Mouse (Mus musculus): Measurements from ENCODE around the gene Enpp7. TPM values are rescaled to one million over a fixed set of nuclear protein-coding genes. Genes with fewer than 3 reads are reported as not detected.
A peak's percentile ranks its signal among the peaks of the same experiment; 100 is the strongest.

Enpp7 gene
- polyA plus RNA-seq, 1 experiment from 2014 or later, result 32.3 TPM

DNA sequence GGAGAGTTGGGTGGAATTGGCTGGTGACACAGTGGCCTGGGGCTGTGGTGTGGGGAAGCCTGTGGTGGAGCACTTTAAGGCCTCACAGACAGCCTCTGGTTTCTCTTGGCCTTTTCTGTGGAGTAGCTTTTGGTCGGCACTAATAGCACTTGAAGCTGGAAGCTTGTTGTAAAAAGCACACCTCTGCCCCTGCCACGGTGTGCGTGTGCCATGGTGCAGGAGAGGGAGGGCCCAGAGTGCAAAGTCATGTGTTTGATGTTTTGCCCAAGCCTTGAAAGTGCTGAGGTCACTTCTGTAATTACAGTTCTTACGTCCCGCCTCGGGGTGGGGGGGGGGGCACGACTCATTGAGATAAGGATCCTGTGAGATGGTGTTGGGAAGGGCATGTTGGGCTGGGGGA is 36.3 kb downstream of the Enpp7 start:
- peak overlapping the region; percentile 85 for H3K4me3 ChIP-seq (ENCODE audit: low read depth, low read length)
- no peaks in the 10 kb centered on the region for H3K9me3 ChIP-seq (ENCODE audit: control insufficient read depth)
- H3K36me3 ChIP-seq (ENCODE audit: control insufficient read depth, insufficient read depth), result peaks cover 29% of the 10 kb centered on the region
- peaks cover 11% of the 10 kb centered on the region for H3K4me1 ChIP-seq (replicated peaks; ENCODE audit: control insufficient read depth, insufficient read depth, low read length)
- 17% methylated on average over 7 of the region's 7 CpGs for WGBS
- peak; percentile 26 for ATAC-seq
- peak overlapping the region; percentile 97 for H3K4me2 ChIP-seq (replicated peaks; ENCODE audit: low read depth)
- H3K27me3 ChIP-seq (replicated peaks; ENCODE audit: control insufficient read depth, insufficient read depth, low read length), result peaks cover 12% of the 10 kb centered on the region
- no peak overlapping the region for H3K27ac ChIP-seq (ENCODE audit: low read depth, low read length)
- TF ChIP-seq CTCF (IDR thresholded peaks at IDR 0.05; ENCODE audit: low read depth), result no peak
- H3K9ac ChIP-seq (ENCODE audit: low read depth, low read length), result no peak overlapping the region

- Histone ChIP-seq H3K4me3 (ENCODE audit: low read depth, low read length) (no peak overlapping the region), H3K4me1 (replicated peaks; ENCODE audit: control insufficient read depth, insufficient read depth, low read length) (peaks cover 11% of the 10 kb centered on the region), H3K4me2 (replicated peaks; ENCODE audit: low read depth) (no peak overlapping the region), H3K27me3 (replicated peaks; ENCODE audit: control insufficient read depth, insufficient read depth, low read length) (peaks cover 8% of the 10 kb centered on the region), H3K36me3 (ENCODE audit: control insufficient read depth, insufficient read depth) (peaks cover 43% of the 10 kb centered on the region), H3K9ac (ENCODE audit: low read depth, low read length) (no peak overlapping the region), H3K27ac (ENCODE audit: low read depth, low read length) (no peak overlapping the region), H3K9me3 (ENCODE audit: control insufficient read depth) (no peaks in the 10 kb centered on the region)
- no peak for ATAC-seq
- 54% methylated on average over 12 of the region's 12 CpGs for WGBS
- TF ChIP-seq CTCF (IDR thresholded peaks at IDR 0.05; ENCODE audit: low read depth), result no peak
These were observed 38.2 kb downstream of the Enpp7 start for GRCm38 (mm10) chr11:119026203-119026602.

DNA sequence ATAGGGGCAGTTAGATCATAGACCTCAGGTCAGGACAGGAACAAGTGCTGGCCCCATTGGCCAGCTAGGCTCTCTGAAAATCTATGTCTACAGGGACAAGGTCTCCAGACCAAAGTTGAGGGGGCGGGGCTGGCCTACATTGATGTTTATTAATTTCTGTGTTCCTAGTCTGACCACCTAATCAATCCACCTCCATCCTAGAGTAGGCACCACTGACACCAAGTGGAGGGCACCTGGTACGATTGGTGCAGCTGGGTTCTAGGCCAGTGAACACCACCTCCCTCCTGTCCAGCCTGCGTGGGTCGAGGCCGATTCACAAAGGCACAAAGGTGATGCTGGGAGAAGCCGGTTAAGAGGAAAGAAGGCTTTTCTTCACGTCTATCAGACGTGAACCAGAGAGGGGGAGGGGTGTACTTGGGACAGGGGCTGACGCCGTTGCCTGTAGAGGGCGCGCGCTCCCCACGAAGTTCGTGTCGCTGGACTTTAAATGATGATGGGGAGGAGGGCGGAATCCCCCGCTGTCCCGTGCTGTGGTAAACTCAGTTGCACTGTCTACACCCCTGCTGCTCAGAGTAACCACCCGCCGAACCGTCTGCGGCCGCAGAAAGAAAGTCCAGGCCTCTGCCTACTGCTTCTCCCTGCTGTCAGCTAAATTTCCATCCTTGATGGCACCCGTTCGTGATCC is 46.0 kb downstream of the Enpp7 start:
- Histone ChIP-seq H3K9ac (ENCODE audit: low read depth, low read length) (no peak overlapping the region), H3K4me1 (replicated peaks; ENCODE audit: control insufficient read depth, insufficient read depth, low read length) (peaks cover 10% of the 10 kb centered on the region; the same call in 1 of the 2 replicates), H3K36me3 (ENCODE audit: control insufficient read depth, insufficient read depth) (peaks cover 22% of the 10 kb centered on the region; the same call in 1 of the 2 replicates), H3K27ac (ENCODE audit: low read depth, low read length) (no peak overlapping the region), H3K4me2 (replicated peaks; ENCODE audit: low read depth) (peak overlapping the region; percentile 24), H3K27me3 (replicated peaks; ENCODE audit: control insufficient read depth, insufficient read depth, low read length) (peaks cover 44% of the 10 kb centered on the region), H3K9me3 (ENCODE audit: control insufficient read depth) (no peaks in the 10 kb centered on the region), H3K4me3 (ENCODE audit: low read depth, low read length) (peak overlapping the region; percentile 22; the same call in 1 of the 2 replicates)
- 2% methylated on average over 26 of the region's 26 CpGs for WGBS
- ATAC-seq, result peak; percentile 25; the same call in 1 of the 2 replicates
- peak; percentile 96 for TF ChIP-seq CTCF (IDR thresholded peaks at IDR 0.05; ENCODE audit: low read depth)

DNA sequence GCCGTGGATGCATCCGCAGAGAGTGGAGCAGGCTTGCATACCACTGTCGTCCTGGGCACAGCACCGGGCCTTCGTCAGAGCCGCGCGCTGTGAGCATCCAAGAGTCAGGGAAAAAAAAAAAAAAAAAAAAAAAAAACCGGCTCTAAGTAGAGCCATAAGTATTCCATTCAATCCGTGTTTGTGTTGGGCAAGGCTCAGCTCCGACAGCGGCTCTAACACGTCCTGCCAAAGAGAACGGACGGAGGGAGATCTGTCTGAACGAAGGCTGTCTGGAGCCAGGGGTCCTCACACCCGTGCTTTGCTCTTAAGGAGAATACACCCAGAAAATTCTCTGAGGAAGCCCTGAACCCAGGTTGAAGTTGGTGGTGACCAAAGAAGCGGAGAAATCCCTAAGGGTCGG is 46.6 kb downstream of the Enpp7 start:
- 9% methylated on average over 19 of the region's 19 CpGs for WGBS
- Histone ChIP-seq H3K4me3 (ENCODE audit: low read depth, low read length) (peak overlapping the region; percentile 22; the same call in 1 of the 2 replicates), H3K4me1 (replicated peaks; ENCODE audit: control insufficient read depth, insufficient read depth, low read length) (peaks cover 13% of the 10 kb centered on the region; the same call in 1 of the 2 replicates), H3K4me2 (replicated peaks; ENCODE audit: low read depth) (peak overlapping the region; percentile 24), H3K9ac (ENCODE audit: low read depth, low read length) (0 out of 2 replicates have a peak overlapping the region, but pooled peaks have one; percentile 7), H3K36me3 (ENCODE audit: control insufficient read depth, insufficient read depth) (peaks cover 18% of the 10 kb centered on the region; the same call in 1 of the 2 replicates), H3K27ac (ENCODE audit: low read depth, low read length) (no peak overlapping the region), H3K9me3 (ENCODE audit: control insufficient read depth) (no peaks in the 10 kb centered on the region), H3K27me3 (replicated peaks; ENCODE audit: control insufficient read depth, insufficient read depth, low read length) (peaks cover 44% of the 10 kb centered on the region)
- ATAC-seq, result peak; percentile 5; the same call in 1 of the 2 replicates
- no peak for TF ChIP-seq CTCF (IDR thresholded peaks at IDR 0.05; ENCODE audit: low read depth)

GRCm38 (mm10) chr11:119035094-119035685 is 47.2 kb downstream of the Enpp7 start:
- no peak overlapping the region for H3K27ac ChIP-seq (ENCODE audit: low read depth, low read length)
- ATAC-seq, result no peak
- H3K27me3 ChIP-seq (replicated peaks; ENCODE audit: control insufficient read depth, insufficient read depth, low read length), result peaks cover 44% of the 10 kb centered on the region
- no peak overlapping the region for H3K9ac ChIP-seq (ENCODE audit: low read depth, low read length)
- peaks cover 13% of the 10 kb centered on the region; the same call in 1 of the 2 replicates for H3K4me1 ChIP-seq (replicated peaks; ENCODE audit: control insufficient read depth, insufficient read depth, low read length)
- no peak overlapping the region for H3K4me2 ChIP-seq (replicated peaks; ENCODE audit: low read depth)
- H3K9me3 ChIP-seq (ENCODE audit: control insufficient read depth), result no peaks in the 10 kb centered on the region
- H3K4me3 ChIP-seq (ENCODE audit: low read depth, low read length), result no peak overlapping the region
- no peak for TF ChIP-seq CTCF (IDR thresholded peaks at IDR 0.05; ENCODE audit: low read depth)
- WGBS, result 11% methylated on average over 21 of the region's 21 CpGs
- H3K36me3 ChIP-seq (ENCODE audit: control insufficient read depth, insufficient read depth), result peaks cover 12% of the 10 kb centered on the region; the same call in 1 of the 2 replicates

- 16% methylated on average over 21 of the region's 21 CpGs for WGBS
These were observed 47.7 kb downstream of the Enpp7 start for GRCm38 (mm10) chr11:119035686-119036165.

More at GRCm38 (mm10) chr11:119035686-119036165, 47.7 kb downstream of the Enpp7 start:
- Histone ChIP-seq H3K27me3 (replicated peaks; ENCODE audit: control insufficient read depth, insufficient read depth, low read length) (peaks cover 44% of the 10 kb centered on the region), H3K4me3 (ENCODE audit: low read depth, low read length) (no peak overlapping the region), H3K36me3 (ENCODE audit: control insufficient read depth, insufficient read depth) (peaks cover 8% of the 10 kb centered on the region; the same call in 1 of the 2 replicates), H3K27ac (ENCODE audit: low read depth, low read length) (no peak overlapping the region), H3K9me3 (ENCODE audit: control insufficient read depth) (no peaks in the 10 kb centered on the region), H3K4me2 (replicated peaks; ENCODE audit: low read depth) (no peak overlapping the region), H3K4me1 (replicated peaks; ENCODE audit: control insufficient read depth, insufficient read depth, low read length) (peaks cover 13% of the 10 kb centered on the region; the same call in 1 of the 2 replicates), H3K9ac (ENCODE audit: low read depth, low read length) (no peak overlapping the region)
- no peak for TF ChIP-seq CTCF (IDR thresholded peaks at IDR 0.05; ENCODE audit: low read depth)
- no peak for ATAC-seq

All from intestine, postnatal 0 days (tissue).